Mouse (Mus musculus): ENCODE measurements around the gene Acss1.

Acss1 gene

GRCm38 (mm10) chr2:150643166-150643565, 25.1 kb downstream of the Acss1 start:
- DNase-seq (ENCODE audit: low spot score in 2 of 2): no peak

GRCm38 (mm10) chr2:150638370-150638733, 29.9 kb downstream of the Acss1 start:
- DNase-seq (ENCODE audit: low spot score in 2 of 2): no peak

- no peak for DNase-seq (ENCODE audit: low spot score in 2 of 2)
Observed at GRCm38 (mm10) chr2:150637702-150638369, 30.5 kb downstream of the Acss1 start.

GRCm38 (mm10) chr2:150635877-150636446, 32.3 kb downstream of the Acss1 start:
- no peak for DNase-seq (ENCODE audit: low spot score in 2 of 2)

- no peak for DNase-seq (ENCODE audit: low spot score in 2 of 2)
Observed at GRCm38 (mm10) chr2:150629255-150629654, 39.0 kb downstream of the Acss1 start.

GRCm38 (mm10) chr2:150627140-150627539, 41.2 kb downstream of the Acss1 start:
- no peak for DNase-seq (ENCODE audit: low spot score in 2 of 2)

- DNase-seq (ENCODE audit: low spot score in 2 of 2): no peak
Observed at GRCm38 (mm10) chr2:150624926-150625325, 43.4 kb downstream of the Acss1 start.

GRCm38 (mm10) chr2:150623957-150624356, 44.3 kb downstream of the Acss1 start:
- DNase-seq (ENCODE audit: low spot score in 2 of 2): no peak

GRCm38 (mm10) chr2:150621698-150622097, 46.6 kb downstream of the Acss1 start:
- no peak for DNase-seq (ENCODE audit: low spot score in 2 of 2)

GRCm38 (mm10) chr2:150610097-150610496, 58.2 kb downstream of the Acss1 start:
- no peak for DNase-seq (ENCODE audit: low spot score in 2 of 2)

- no peak for DNase-seq (ENCODE audit: low spot score in 2 of 2)
Observed at GRCm38 (mm10) chr2:150608872-150609560, 59.3 kb downstream of the Acss1 start.

GRCm38 (mm10) chr2:150608087-150608799, 60.1 kb downstream of the Acss1 start, which contains the start of gene Apmap:
Gene Apmap, minus strand, starts transcription at chr2:150608567.
- peak; percentile 92 to 97 for DNase-seq (ENCODE audit: low spot score in 2 of 2)

GRCm38 (mm10) chr2:150607086-150607485, 61.2 kb downstream of the Acss1 start:
- DNase-seq (ENCODE audit: low spot score in 2 of 2): no peak

- DNase-seq (ENCODE audit: low spot score in 2 of 2): no peak
Observed at GRCm38 (mm10) chr2:150604802-150605201, 63.5 kb downstream of the Acss1 start.

- no peak for DNase-seq (ENCODE audit: low spot score in 2 of 2)
Observed at GRCm38 (mm10) chr2:150602166-150602565, 66.1 kb downstream of the Acss1 start.

GRCm38 (mm10) chr2:150600263-150600662, 68.0 kb downstream of the Acss1 start:
- DNase-seq (ENCODE audit: low spot score in 2 of 2): no peak

- no peak for DNase-seq (ENCODE audit: low spot score in 2 of 2)
Observed at GRCm38 (mm10) chr2:150595411-150596190, 72.7 kb downstream of the Acss1 start.

GRCm38 (mm10) chr2:150589076-150589475, 79.2 kb downstream of the Acss1 start:
- DNase-seq (ENCODE audit: low spot score in 2 of 2): no peak

- no peak for DNase-seq (ENCODE audit: low spot score in 2 of 2)
Observed at GRCm38 (mm10) chr2:150579628-150580027, 88.7 kb downstream of the Acss1 start.

- no peak for DNase-seq (ENCODE audit: low spot score in 2 of 2)
Observed at GRCm38 (mm10) chr2:150578603-150579002, 89.7 kb downstream of the Acss1 start.

- peak; percentile 12 to 44 for DNase-seq (ENCODE audit: low spot score in 2 of 2)
Observed at GRCm38 (mm10) chr2:150576256-150576655, 92.0 kb downstream of the Acss1 start.

GRCm38 (mm10) chr2:150572463-150572862, 95.8 kb downstream of the Acss1 start:
- peak in 1 of 2 experiments; percentile 54 for DNase-seq (ENCODE audit: low spot score in 2 of 2)
